Mouse (Mus musculus): ENCODE measurements around the gene Smdt1. TPM values are rescaled to one million over a fixed set of nuclear protein-coding genes. Genes with fewer than 3 reads are reported as not detected.

The Smdt1 gene
- total RNA-seq (2021) = 100 to 1,000 TPM; 130 to 139 TPM

DNA sequence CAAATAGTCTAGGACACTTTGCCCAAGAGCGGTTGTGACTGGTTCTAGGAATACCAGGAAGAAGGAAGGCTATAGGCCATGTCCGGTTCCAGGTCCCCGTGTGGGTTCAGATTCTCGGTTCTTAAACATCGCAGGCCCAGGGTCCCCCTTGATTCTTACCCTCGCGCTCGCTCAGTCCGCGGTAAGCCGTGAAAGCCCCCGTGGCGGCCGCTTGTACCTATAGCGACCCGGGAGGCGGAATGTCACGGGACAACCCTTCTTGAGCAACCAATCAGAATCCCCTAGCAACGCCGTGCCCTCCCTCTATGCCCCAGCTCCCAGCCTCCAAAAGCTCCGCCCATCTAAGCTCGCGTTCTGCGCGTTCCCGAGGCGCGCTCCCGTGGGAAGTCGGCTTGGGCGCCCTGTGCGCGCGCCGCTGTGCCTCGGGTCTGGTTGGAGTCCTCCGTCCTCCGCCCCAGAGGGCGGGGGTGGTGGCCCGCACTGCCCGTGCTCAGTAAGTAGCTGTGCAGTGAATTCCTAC is at the start of gene Smdt1, which contains the start of the genes Naga and Pheta2:
Gene Smdt1, plus strand, starts transcription at position 367 of the 520 bp plus-strand sequence.
Gene Naga, minus strand, starts transcription at position 333 of the 520 bp plus-strand sequence.
Gene Pheta2, plus strand, starts transcription at position 350 of the 520 bp plus-strand sequence.
- peak; percentile 92 to 97 for DNase-seq (ENCODE audit: extremely low spot score in 1 of 2, low spot score in 2 of 2)
- intact Hi-C loops (cut with DNase I) = no loop called here

DNA sequence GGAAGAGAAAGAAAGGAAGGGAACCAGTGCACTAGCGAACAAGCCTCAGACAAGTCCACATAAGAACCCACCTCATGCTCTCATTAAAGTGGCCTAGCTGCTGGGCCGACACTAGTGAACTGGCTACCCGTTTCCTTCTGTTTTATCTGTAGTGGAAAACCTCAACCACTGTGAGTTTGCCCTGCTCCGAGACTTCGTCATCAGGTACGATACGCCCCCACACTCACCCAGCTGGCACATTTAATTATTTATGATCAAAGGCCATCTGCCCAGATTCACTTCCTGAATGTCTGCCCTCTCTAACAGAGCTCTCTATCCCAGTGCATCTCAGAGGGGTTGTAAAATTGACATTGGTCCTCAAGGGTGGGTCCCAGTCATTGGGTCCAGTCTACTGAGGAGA is 48.5 kb upstream of the Smdt1 start:
- intact Hi-C loops (cut with DNase I) = no loop called here
- no peak for DNase-seq (ENCODE audit: extremely low spot score in 1 of 2, low spot score in 2 of 2)

DNA sequence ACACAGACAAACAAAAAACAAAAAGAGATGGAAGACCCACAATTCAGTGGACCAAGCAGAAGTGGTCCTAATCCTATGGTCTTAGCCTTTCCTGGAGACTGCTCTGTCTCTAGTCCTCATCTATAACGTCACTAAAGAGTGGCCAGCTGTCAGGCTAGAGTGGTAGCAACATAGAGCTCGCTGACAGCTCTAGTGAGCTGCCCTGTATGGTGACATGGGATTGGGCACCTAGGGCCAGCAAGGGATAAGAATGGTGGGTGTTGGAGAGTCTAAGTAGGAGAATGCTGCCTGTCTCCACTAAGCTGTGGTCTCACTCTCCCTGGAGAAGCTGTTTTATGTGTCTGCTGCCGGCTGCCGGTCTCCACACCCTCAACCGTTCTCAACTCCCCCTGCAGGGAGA is 45.9 kb upstream of the Smdt1 start:
- no peak for DNase-seq (ENCODE audit: extremely low spot score in 1 of 2, low spot score in 2 of 2)
- intact Hi-C loops (cut with DNase I) = no loop called here

DNA sequence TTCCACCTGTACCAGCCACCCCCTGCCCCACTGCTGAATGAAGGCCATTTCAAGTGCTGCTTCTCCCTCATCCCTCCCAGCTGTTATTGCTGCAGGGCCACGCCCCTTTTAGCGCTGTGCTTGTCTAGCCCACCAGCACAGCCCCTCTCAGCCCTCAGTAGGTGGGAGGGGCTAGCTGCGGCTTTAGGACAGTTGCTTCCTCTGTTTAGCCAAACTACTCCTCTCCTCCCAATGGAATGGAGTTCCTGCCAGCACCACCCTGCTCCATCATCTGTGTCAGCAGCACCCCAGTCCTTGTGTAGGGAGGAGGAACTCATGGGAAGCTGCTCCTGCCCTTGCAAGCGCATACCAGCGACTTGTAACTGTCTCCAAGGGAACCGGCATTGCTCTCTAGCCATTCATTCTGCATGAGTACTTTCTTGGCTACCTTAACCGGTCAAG is 45.5 kb upstream of the Smdt1 start:
- no peak for DNase-seq (ENCODE audit: extremely low spot score in 1 of 2, low spot score in 2 of 2)
- intact Hi-C loops (cut with DNase I) = no loop called here

DNA sequence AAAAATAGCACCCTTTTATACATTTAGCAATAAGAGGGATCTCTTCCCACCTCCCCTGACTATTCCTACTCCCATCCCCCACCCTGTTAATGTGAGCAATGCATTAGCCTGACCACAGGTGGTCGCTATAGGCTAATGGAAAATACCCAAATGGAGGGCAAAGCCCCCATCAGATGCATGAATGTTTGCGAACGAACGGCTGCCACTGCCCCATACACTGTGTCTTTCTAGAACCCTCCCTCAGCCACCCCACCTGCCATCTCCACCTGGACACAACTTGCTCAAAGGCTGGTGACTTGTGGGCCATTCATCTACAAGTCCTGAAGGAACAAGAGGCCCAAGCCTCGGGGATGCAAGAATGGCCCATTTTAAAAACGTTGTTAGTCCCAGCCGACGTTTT is 44.7 kb upstream of the Smdt1 start:
- intact Hi-C loops (cut with DNase I) = no loop called here
- peak in 1 of 2 experiments; percentile 36 for DNase-seq (ENCODE audit: extremely low spot score in 1 of 2, low spot score in 2 of 2)

DNA sequence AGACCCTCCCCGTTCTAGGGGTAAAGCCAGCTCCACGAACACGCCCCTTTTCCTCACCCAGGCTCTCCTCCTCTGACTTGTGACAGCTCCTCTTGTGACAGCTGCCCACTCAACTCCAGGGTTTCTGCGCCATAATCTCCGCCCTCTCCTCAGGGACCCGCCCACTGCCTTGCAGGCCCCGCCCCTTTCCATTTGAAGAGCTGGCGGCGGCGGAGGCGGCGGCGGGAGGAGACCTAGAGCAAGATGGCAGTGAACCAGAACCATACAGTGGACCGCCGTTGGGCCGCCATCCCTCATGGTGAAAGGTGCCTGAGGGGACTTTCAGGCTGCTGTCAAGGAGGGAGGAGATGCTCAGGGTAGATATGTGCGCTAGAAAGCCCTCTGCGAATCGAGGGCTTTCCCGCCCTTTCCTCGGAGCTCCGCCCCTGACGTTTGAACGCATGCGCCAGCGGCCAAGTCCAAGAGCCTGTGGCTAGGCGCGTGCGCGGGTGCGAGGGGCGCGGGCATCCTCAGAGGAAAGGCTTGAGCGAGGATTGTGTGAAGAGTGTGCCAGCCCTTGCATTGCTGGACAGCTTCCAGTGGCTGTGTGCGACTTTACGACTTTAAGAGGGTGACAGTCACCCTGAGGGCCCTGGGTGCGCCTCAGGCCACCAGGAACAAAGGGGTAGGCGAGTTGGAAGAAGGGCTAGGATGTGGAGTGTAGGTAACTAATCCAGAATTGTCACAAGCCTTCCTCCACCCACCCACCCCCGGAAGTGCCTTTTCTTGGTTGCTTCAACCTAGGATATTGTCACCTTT is 39.8 kb upstream of the Smdt1 start, which contains the start of gene Wbp2nl:
Gene Wbp2nl, plus strand, starts transcription at position 191 of the 798 bp plus-strand sequence.
- DNase-seq (ENCODE audit: extremely low spot score in 1 of 2, low spot score in 2 of 2) = no peak
- intact Hi-C loops (cut with DNase I) = no loop called here

DNA sequence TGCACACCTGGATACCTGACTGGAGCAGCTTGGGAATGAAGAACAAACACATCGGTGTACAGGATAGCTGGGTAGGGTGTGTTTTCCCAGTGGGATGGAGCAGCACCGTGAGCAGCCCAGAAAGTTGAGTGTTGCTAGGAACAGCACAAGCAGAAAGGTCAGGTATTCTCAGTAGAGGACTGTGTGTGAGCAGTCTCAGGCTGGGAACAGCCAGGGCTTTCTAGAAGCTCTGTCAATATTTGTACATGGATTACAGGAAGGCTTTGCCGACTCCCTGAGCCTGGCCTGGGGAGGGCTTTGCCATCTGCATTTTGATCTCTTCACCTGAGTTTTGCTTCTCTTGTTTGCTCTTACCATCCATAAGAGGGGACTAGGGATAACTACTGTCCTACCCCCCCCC is 31.7 kb upstream of the Smdt1 start:
- intact Hi-C loops (cut with DNase I) = no loop called here
- no peak for DNase-seq (ENCODE audit: extremely low spot score in 1 of 2, low spot score in 2 of 2)

DNA sequence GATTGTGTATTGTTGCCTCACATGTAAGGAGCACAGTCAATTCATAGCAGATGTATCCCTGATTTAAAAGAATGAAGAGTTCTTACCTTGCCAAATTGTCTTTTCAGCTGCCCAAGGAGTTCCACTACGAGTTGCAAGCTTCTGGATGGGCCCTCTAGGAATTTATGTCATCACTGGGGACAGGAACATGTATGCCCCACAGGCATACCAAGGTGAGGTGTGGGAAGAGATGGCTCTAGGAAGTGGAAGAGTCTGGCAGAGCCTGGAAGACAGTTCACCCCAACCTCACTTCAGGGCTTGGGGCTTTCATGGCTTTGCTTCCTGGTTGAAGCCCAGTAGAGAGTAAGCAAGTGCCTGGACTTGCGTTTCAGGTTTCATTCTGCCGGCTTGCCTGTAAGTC is 30.3 kb upstream of the Smdt1 start:
- no peak for DNase-seq (ENCODE audit: extremely low spot score in 1 of 2, low spot score in 2 of 2)

DNA sequence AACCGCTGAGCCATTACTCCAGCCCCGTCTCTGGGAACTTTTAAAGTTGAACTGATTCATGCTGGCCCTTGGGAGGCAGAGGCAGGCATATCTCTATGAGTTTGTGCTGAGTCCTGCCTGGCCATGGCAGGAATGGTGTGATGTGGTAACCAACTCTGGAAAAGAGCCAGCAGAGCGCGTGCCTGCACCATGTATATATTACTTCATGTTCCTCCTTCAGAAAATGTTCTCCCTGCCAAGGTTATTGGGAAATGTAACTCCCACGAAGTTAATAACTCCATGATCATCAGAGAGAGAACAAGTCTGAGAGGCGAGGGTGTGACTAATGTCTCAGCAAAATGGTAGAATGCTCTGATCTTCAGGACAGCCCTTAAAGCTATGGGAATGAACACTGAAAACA is 20.9 kb upstream of the Smdt1 start:
- DNase-seq (ENCODE audit: extremely low spot score in 1 of 2, low spot score in 2 of 2) = no peak
- intact Hi-C loops (cut with DNase I) = no loop called here

More for the DNA sequence above, 30.3 kb upstream of the Smdt1 start:
- intact Hi-C loops (cut with DNase I) = no loop called here

DNA sequence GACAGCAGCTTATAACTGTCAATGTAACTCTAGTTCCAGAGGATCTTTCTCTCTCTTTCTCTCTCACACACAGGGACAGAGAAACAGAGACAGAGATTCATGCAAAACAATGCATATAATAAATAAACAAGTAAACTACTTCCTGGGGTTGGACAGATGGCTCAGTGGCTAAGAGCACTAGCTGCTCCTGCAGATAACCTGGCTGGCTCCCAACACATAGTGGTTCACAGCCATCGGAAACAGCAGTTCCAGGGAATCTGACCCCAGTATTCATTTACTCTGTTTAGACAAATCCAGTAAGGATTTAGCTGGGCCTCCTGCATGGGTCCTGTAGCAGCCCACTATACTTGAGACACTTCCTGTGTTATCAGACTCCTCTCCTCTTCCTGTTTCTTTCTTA is 19.1 kb upstream of the Smdt1 start:
- intact Hi-C loops (cut with DNase I) = no loop called here
- DNase-seq (ENCODE audit: extremely low spot score in 1 of 2, low spot score in 2 of 2) = no peak

DNA sequence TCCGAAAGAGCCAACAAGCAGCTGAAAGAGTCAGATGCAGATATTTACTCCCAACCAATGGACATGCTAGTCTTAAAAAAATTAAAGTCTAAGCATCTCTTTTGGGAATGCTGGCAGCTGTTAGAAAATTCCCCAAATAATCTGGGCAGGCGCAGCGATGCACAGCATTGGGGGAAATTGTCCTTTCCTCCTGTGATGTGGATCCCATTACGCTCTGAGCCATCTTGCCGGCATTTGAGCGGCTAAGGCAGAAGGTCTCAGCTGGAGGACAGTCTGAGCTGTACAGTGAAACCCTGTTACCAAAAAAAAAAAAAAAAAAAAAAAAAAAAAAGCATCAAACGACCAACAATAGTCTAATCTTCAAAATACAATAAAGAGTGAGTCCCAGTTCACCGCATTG is 16.6 kb upstream of the Smdt1 start:
- intact Hi-C loops (cut with DNase I) = no loop called here
- no peak for DNase-seq (ENCODE audit: extremely low spot score in 1 of 2, low spot score in 2 of 2)

DNA sequence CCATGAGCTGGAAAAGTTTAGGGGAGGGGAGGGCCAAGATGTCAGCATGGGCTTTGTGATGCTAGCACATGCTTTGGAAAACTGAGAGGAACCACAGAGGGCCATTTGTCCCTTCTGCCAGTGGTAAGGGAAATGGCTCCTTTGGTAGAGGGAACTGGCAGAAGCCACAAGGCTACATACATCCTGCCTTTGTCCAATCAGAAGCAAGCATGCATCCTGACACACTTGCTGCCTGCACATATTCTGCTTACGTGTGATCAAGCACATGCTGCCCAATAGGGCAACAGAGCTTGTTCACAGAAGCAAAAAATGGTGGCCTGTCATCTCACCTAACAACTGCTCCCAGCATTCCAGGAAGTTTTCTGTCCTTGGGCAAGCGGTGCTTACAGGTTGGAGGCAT is 13.4 kb upstream of the Smdt1 start:
- intact Hi-C loops (cut with DNase I) = no loop called here
- DNase-seq (ENCODE audit: extremely low spot score in 1 of 2, low spot score in 2 of 2) = no peak

DNA sequence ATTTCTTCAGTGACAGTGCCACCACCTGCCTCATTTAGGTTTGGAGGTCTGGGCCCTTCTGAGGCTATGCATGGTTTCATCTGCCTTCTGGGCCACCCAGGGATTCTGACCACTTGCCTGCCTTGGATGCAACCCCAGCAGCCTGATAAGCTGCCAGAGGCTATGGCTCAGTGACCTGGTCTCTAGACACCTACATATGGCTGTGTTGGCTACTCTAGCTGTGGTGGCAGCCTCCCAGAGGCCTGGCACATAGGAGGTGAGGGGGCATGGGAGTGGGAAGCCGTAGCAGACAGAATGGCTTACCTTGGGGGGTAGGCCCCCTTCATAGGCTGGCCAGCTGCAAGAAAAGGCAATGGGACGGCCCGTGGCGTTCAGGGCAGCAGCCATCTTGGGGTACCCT is 3.6 kb upstream of the Smdt1 start:
- intact Hi-C loops (cut with DNase I) = no loop called here
- DNase-seq (ENCODE audit: extremely low spot score in 1 of 2, low spot score in 2 of 2) = no peak

DNA sequence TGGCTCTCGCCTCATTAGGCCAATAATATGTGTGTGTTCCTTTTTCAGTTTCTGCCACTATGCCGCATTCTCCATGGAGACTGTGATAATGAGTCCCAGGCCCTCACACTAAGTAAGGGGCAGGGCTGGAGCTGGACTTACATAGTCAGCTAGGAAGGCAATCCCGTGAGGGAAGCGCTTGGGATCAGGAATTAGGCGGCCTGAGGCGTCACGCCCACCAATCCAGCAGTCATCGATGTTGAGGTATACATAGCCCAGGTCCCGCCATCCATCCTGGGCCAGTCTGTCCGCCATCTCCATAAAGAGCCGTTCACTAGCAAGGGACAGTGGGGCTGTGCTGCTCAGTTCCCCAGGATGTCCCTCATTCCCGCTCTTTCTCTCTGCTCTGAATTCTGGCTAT is 2.1 kb upstream of the Smdt1 start:
- intact Hi-C loops (cut with DNase I) = no loop called here
- no peak for DNase-seq (ENCODE audit: extremely low spot score in 1 of 2, low spot score in 2 of 2)

DNA sequence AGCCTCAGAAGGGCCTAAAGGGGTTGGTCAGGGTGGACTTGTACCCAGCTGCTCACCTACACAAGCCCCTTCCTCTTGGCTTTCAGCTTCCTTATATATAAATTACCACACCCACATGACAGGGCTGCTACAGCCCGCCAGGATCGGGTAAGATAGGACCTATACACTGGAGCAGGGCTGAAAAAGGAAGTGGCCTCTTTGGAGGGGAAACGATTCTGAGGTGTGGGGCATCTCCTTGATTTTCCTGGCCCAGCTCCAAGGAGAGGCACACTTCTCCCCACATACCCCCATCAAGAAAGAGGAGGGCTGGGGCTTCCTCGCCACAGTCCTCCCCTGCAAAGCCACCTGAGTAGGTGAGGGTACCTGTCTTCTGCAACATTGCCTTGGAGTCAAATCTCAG is 884 bp upstream of the Smdt1 start:
- no peak for DNase-seq (ENCODE audit: extremely low spot score in 1 of 2, low spot score in 2 of 2)
- intact Hi-C loops (cut with DNase I) = no loop called here

DNA sequence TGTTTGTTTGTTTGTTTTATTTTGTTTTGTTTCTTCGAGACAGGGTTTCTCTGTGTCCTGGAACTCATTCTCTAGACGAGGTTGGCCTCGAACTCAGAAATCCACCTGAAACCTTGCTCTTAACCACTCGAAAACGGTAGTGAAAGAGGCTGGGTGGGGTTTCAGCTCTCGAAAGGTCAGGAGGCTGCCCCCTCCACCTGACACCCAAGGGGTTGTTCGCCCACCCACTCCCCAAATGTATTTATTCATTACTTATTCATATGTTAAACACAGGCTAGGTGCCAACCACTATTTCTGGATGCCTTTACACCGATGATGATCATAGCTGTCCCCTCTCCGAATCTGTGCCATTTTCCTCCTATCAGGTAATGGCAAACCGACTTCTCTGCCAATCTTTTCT is 391 bp downstream of the Smdt1 start:
- intact Hi-C loops (cut with DNase I) = no loop called here
- no peak for DNase-seq (ENCODE audit: extremely low spot score in 1 of 2, low spot score in 2 of 2)

DNA sequence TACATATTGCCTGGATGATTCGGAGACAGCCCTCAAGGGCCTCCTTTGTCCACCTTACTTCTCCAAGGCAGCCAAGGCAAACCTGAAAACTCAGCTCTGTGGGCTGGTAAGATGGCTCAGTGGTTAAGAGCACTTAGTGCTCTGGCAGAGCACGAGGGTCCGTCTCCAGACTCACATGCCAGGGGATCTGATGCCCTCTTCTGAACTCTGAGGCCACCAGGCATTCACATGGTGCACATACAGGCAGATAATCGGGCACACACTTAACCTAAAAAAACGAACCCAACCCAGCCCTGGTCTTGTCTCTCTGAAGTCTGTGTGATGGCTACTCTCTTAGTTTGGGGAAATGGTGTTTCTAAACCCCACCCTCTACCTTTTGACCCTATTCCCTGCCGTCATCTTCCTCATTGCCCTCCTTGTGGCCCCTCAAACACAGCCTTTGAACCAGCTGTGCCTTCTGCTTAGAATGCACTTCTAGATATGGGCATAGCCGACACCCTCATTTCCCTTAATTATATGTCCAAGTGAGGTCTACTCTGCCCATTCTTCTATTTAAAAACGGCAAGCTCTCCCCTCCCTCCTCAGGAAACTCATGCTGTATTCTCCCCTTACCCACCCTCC is 985 bp downstream of the Smdt1 start:
- intact Hi-C loops (cut with DNase I) = no loop called here
- no peak for DNase-seq (ENCODE audit: extremely low spot score in 1 of 2, low spot score in 2 of 2)

DNA sequence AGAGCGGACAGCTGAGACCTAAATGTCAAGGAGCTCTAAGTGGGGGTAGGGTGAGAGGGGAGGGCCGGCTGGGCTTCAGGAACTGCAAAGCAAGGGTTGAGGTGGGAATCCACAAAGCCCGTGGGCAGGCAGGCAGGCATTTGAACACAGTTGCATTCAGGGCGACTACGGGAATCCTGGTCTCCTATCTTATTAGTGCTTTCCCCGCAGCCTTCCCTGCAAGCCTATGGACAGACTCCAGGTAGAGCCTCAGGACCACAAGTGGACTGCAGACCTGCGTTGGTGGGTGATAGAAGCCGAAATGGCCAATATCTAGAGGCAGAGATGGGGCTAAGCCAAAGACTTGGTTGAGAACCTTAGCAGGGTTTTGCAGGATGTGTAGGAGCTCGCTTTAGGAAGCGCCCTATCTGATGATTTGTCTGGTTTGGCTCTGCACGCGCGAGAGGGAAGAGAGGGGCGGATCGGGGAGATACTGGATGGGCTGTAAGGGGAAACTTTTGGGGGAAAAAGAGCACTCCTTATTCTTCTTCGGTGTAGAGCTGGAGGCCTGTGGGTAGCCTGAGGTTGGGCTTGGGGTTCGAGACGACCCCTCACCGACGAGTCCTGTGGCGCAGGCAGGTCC is 1.8 kb downstream of the Smdt1 start:
- intact Hi-C loops (cut with DNase I) = no loop called here
- no peak for DNase-seq (ENCODE audit: extremely low spot score in 1 of 2, low spot score in 2 of 2)

DNA sequence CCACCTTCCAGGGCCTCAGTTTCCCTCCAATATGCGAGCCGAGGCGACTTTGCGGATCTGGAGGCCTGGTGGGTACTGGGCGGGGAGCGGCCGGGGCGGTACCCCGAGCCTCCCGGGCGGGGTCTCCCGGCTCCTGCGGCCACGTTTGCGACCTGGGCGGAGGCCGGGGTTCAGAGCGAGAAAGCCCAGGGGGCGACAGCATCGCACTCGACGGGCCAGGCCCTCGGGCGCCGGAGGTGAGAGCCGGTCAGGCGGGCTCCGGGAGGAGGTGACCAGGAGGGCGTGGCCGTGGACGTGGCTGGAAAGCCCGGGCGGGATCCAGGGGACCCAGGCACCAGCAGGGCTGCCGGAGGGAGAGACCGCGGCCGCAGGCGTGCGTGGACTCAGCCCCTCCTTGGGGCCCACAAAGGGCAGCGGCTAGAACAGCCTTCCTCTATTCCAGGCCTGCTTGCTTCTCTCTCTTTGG is 2.3 kb downstream of the Smdt1 start:
- intact Hi-C loops (cut with DNase I) = no loop called here
- peak in 1 of 2 experiments; percentile 73 for DNase-seq (ENCODE audit: extremely low spot score in 1 of 2, low spot score in 2 of 2)
